Mouse (Mus musculus): Measurements from ENCODE around the gene Kctd7.

The Kctd7 gene

GRCm38 (mm10) chr5:130144334-130145312, at the start of gene Kctd7:
Kctd7 (plus strand) TSS chr5:130144861.
- DNase-seq (ENCODE audit: low spot score), result peak; percentile 97

GRCm38 (mm10) chr5:130096754-130097153, 47.9 kb upstream of the Kctd7 start:
- no peak for DNase-seq (ENCODE audit: low spot score)

GRCm38 (mm10) chr5:130097837-130098236, 46.8 kb upstream of the Kctd7 start:
- DNase-seq (ENCODE audit: low spot score), result no peak

GRCm38 (mm10) chr5:130101724-130102123, 42.9 kb upstream of the Kctd7 start:
- no peak for DNase-seq (ENCODE audit: low spot score)

- DNase-seq (ENCODE audit: low spot score), result no peak
These were observed 35.3 kb upstream of the Kctd7 start for GRCm38 (mm10) chr5:130109348-130109747.

- DNase-seq (ENCODE audit: low spot score), result no peak
These were observed 33.8 kb upstream of the Kctd7 start for GRCm38 (mm10) chr5:130110632-130111464.

GRCm38 (mm10) chr5:130112653-130113052, 32.0 kb upstream of the Kctd7 start:
- no peak for DNase-seq (ENCODE audit: low spot score)

GRCm38 (mm10) chr5:130116116-130116515, 28.5 kb upstream of the Kctd7 start:
- no peak for DNase-seq (ENCODE audit: low spot score)

- no peak for DNase-seq (ENCODE audit: low spot score)
These were observed 27.8 kb upstream of the Kctd7 start for GRCm38 (mm10) chr5:130116857-130117256.

- no peak for DNase-seq (ENCODE audit: low spot score)
These were observed 26.7 kb upstream of the Kctd7 start for GRCm38 (mm10) chr5:130117932-130118331.

GRCm38 (mm10) chr5:130119236-130119635, 25.4 kb upstream of the Kctd7 start:
- DNase-seq (ENCODE audit: low spot score), result no peak

- DNase-seq (ENCODE audit: low spot score), result no peak
These were observed 24.5 kb upstream of the Kctd7 start for GRCm38 (mm10) chr5:130120070-130120736.

GRCm38 (mm10) chr5:130120904-130121303, 23.8 kb upstream of the Kctd7 start:
- DNase-seq (ENCODE audit: low spot score), result no peak

GRCm38 (mm10) chr5:130122355-130122754, 22.3 kb upstream of the Kctd7 start:
- DNase-seq (ENCODE audit: low spot score), result no peak

- no peak for DNase-seq (ENCODE audit: low spot score)
These were observed 20.4 kb upstream of the Kctd7 start for GRCm38 (mm10) chr5:130124271-130124670.

- DNase-seq (ENCODE audit: low spot score), result no peak
These were observed 15.8 kb upstream of the Kctd7 start for GRCm38 (mm10) chr5:130128686-130129523.

- DNase-seq (ENCODE audit: low spot score), result no peak
These were observed 15.2 kb upstream of the Kctd7 start for GRCm38 (mm10) chr5:130129524-130129793.

GRCm38 (mm10) chr5:130136597-130136996, 8.1 kb upstream of the Kctd7 start:
- DNase-seq (ENCODE audit: low spot score), result no peak

GRCm38 (mm10) chr5:130139393-130139792, 5.3 kb upstream of the Kctd7 start:
- DNase-seq (ENCODE audit: low spot score), result peak; percentile 83

- DNase-seq (ENCODE audit: low spot score), result no peak
These were observed 3.5 kb upstream of the Kctd7 start for GRCm38 (mm10) chr5:130141138-130141537.

- DNase-seq (ENCODE audit: low spot score), result no peak
These were observed 2.6 kb upstream of the Kctd7 start for GRCm38 (mm10) chr5:130142041-130142440.

GRCm38 (mm10) chr5:130143101-130143500, 1.6 kb upstream of the Kctd7 start:
- DNase-seq (ENCODE audit: low spot score), result no peak

Measured in layer of hippocampus, adult 11-12 months (tissue).